Mouse (Mus musculus) T-helper 17 cell (primary cell): ENCODE results near the gene Snrnp27.

Source experiments
- in situ Hi-C, 2 experiments: fragments of 300-600 bp; cut with MboI, MseI; formaldehyde crosslinking; loops; 1 replicate in 1 of 2; 2 replicates in 1 of 2; pipeline ENCODE4 v1.15.1; 2025; ENCODE audit warnings: high pct_unique_total_duplicates in 2 of 2

Snrnp27 gene

GRCm38 (mm10) chr6:86683872-86684654, at the start of gene Snrnp27:
Snrnp27 (minus strand) TSS chr6:86684522.
- in situ Hi-C loops = no loop called here

- in situ Hi-C loops = no loop called here
Measured at GRCm38 (mm10) chr6:86733183-86733876, 49.0 kb upstream of the Snrnp27 start, which contains the start of gene Gmcl1. Gmcl1 (minus strand) TSS chr6:86733383.

- in situ Hi-C loops = no loop called here
Measured at GRCm38 (mm10) chr6:86732276-86733173, 48.2 kb upstream of the Snrnp27 start.

- in situ Hi-C loops = no loop called here
Measured at GRCm38 (mm10) chr6:86728711-86729110, 44.4 kb upstream of the Snrnp27 start.

GRCm38 (mm10) chr6:86721977-86722376, 37.7 kb upstream of the Snrnp27 start:
- in situ Hi-C loops = no loop called here

- in situ Hi-C loops = no loop called here
Measured at GRCm38 (mm10) chr6:86708072-86708774, 23.9 kb upstream of the Snrnp27 start.

GRCm38 (mm10) chr6:86702577-86702976, 18.3 kb upstream of the Snrnp27 start:
- in situ Hi-C loops = no loop called here

GRCm38 (mm10) chr6:86697903-86698302, 13.6 kb upstream of the Snrnp27 start:
- in situ Hi-C loops = no loop called here

- in situ Hi-C loops = no loop called here
Measured at GRCm38 (mm10) chr6:86696213-86696612, 11.9 kb upstream of the Snrnp27 start.

- in situ Hi-C loops = no loop called here
Measured at GRCm38 (mm10) chr6:86694465-86694864, 10.1 kb upstream of the Snrnp27 start.

- in situ Hi-C loops = no loop called here
Measured at GRCm38 (mm10) chr6:86689671-86690070, 5.3 kb upstream of the Snrnp27 start.

- in situ Hi-C loops = no loop called here
Measured at GRCm38 (mm10) chr6:86686971-86687370, 2.6 kb upstream of the Snrnp27 start.

- in situ Hi-C loops = no loop called here
Measured at GRCm38 (mm10) chr6:86684655-86685011, 311 bp upstream of the Snrnp27 start.

GRCm38 (mm10) chr6:86681289-86681688, 3.0 kb downstream of the Snrnp27 start:
- in situ Hi-C loops = no loop called here

- in situ Hi-C loops = loop anchor here in 1 of 2 experiments (10.0 kb wide), 1 partner anchor 144 kb away; no protein-coding TSS in a partner anchor
Measured at GRCm38 (mm10) chr6:86678341-86678740, 6.0 kb downstream of the Snrnp27 start.

GRCm38 (mm10) chr6:86670873-86671272, 13.4 kb downstream of the Snrnp27 start:
- in situ Hi-C loops = loop anchor here (5.0 to 10.0 kb wide), 2 partner anchors 134 to 136 kb away; no protein-coding TSS in a partner anchor

- in situ Hi-C loops = no loop called here
Measured at GRCm38 (mm10) chr6:86669240-86669727, 15.0 kb downstream of the Snrnp27 start.

- in situ Hi-C loops = no loop called here
Measured at GRCm38 (mm10) chr6:86668580-86669239, 15.6 kb downstream of the Snrnp27 start, which contains the start of gene Mxd1. Mxd1 (minus strand) TSS chr6:86669161.

- in situ Hi-C loops = no loop called here
Measured at GRCm38 (mm10) chr6:86667061-86667460, 17.3 kb downstream of the Snrnp27 start.
